Mouse (Mus musculus) kidney, embryonic 15.5 days (tissue): ENCODE results near the gene Gp1ba. TPM values are rescaled to one million over a fixed set of nuclear protein-coding genes. Genes with fewer than 3 reads are reported as not detected.

ENCODE experiments used
- ATAC-seq: fragments of 200-750 bp; cut with Nextera tagmentation; replicated peaks from 2 replicates; pipeline ENCODE4 v1.8.0; 2017; ENCODE audit warnings: moderate TSS enrichment; ENCODE audit not compliant: low FRiP score
- H3K27ac ChIP-seq: fragments of 300-500 bp; sonication (generic); 2 replicates; pipeline ENCODE4 v1.5.1; 2015; ENCODE audit warnings: mild to moderate bottlenecking, inconsistent platforms
- H3K27me3 ChIP-seq: fragments of 300-500 bp; sonication (generic); 2 replicates; pipeline ENCODE4 v1.6.1; 2015; ENCODE audit warnings: inconsistent platforms
- H3K36me3 ChIP-seq: fragments of 300-500 bp; sonication (generic); 2 replicates; pipeline ENCODE4 v1.6.1; 2015; ENCODE audit warnings: inconsistent platforms
- H3K4me1 ChIP-seq: fragments of 300-500 bp; sonication (generic); 2 replicates; pipeline ENCODE4 v1.6.1; 2015; ENCODE audit warnings: inconsistent platforms
- H3K4me2 ChIP-seq: fragments of 300-500 bp; sonication (generic); 2 replicates; pipeline ENCODE4 v1.6.1; 2015; ENCODE audit warnings: moderate library complexity, mild to moderate bottlenecking, inconsistent platforms
- H3K4me3 ChIP-seq: fragments of 300-500 bp; sonication (generic); replicated peaks from 2 replicates; pipeline ENCODE4 v1.5.1; 2015; ENCODE audit warnings: mild to moderate bottlenecking, inconsistent platforms
- H3K9ac ChIP-seq: fragments of 300-500 bp; sonication (generic); 2 replicates; pipeline ENCODE4 v1.6.1; 2015; ENCODE audit warnings: mild to moderate bottlenecking, inconsistent platforms
- H3K9me3 ChIP-seq: fragments of 300-500 bp; sonication (generic); replicated peaks from 2 replicates; pipeline ENCODE4 v1.6.1; 2016; ENCODE audit warnings: inconsistent platforms
- WGBS: fragments of 180-500 bp; shearing (Covaris S2); methylation state at CpG from one replicate; pipeline ENCODE4 v1.1.7; 2015; ENCODE audit warnings: mixed read lengths; 5-methylcytosine and 5-hydroxymethylcytosine counted together
- polyA plus RNA-seq: library from polyadenylated mRNA; unstranded; fragments of >200 nt; fragmentation: Nextera tagmentation; extraction: Ambion mirVana; gene quantifications from 2 replicates; pipeline ENCODE4 v1.2.1, GENCODE M21; 2015

Gp1ba gene
- polyA plus RNA-seq, 1 experiment from 2014 or later: 0.30 TPM

DNA sequence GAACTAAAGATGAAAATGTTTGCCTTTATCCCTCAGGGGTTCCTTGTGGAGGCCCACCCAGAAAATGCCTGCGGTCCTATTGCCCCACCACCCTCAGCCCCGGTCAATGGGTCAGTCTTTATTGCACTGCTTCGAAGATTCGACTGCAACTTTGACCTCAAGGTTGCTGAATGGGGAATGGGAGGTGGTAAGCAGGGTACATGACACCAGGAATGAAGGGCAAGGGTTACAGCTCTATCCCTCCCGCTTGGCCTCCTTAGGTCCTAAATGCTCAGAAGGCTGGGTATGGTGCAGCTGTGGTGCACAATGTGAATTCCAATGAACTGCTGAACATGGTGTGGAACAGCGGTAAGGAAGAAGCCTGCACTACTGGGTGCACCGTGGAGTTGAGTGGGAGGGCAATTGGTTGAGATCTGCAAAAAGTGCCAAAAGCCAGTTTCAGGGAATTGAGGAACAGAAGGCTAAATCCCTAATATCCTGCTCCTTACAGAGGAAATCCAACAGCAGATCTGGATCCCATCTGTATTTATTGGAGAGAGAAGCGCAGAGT lies 10.3 kb downstream of the Gp1ba start:
- H3K4me1 ChIP-seq: peaks cover 66% of the 10 kb centered on the region
- H3K4me3 ChIP-seq: peak overlapping the region; percentile 84
- H3K27me3 ChIP-seq: no peaks in the 10 kb centered on the region
- H3K9me3 ChIP-seq: no peaks in the 10 kb centered on the region
- peaks cover 67% of the 10 kb centered on the region for H3K36me3 ChIP-seq
- no peak overlapping the region for H3K27ac ChIP-seq
- peak overlapping the region; percentile 87; the same call in 1 of the 2 replicates for H3K9ac ChIP-seq
- peak overlapping the region; percentile 96 for H3K4me2 ChIP-seq
- 71% methylated on average over 8 of the region's 8 CpGs for WGBS
- ATAC-seq: no peak

DNA sequence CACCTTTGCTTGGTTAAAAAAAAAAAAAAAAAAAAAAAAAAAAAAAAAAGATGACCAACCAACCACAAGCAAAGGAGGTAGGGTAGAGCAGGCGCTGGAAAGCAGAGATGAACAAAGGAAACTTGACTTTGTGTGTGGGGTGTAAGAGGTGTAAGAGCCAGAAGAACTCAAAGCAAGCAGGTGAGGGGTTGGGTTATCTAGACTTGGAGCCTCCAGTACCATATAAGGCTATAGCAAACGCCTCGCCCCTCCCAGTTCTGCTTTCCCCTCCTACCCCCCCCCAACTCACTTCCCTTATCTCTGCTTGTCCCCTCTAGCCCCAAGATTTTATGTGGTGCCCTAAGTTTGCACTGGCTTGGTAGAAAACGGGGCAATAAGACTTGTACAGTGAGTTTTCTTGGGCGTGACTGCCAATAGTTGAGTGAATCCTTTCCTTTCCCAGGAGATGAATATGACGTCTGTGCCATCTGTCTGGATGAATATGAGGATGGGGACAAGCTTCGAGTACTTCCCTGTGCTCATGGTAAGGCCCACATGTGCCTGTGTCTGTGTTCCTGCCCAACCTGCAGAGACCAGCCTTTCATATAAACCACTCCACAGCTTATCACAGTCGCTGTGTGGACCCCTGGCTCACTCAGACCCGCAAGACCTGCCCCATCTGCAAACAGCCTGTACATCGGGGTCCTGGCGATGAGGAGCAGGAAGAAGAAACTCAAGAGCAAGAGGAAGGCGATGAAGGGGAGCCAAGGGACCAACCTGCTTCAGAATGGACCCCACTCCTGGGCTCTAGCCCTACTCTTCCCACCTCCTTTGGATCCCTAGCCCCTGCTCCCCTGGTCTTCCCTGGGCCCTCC lies 11.6 kb downstream of the Gp1ba start:
- H3K36me3 ChIP-seq: peaks cover 54% of the 10 kb centered on the region
- no peak for ATAC-seq
- H3K27me3 ChIP-seq: no peaks in the 10 kb centered on the region
- 71% methylated on average over 12 of the region's 12 CpGs for WGBS
- H3K9me3 ChIP-seq: no peaks in the 10 kb centered on the region
- peak overlapping the region; percentile 95; the same call in 1 of the 2 replicates for H3K4me2 ChIP-seq
- H3K4me3 ChIP-seq: peak overlapping the region; percentile 4; the same call in 1 of the 2 replicates
- peak overlapping the region; percentile 35; the same call in 1 of the 2 replicates for H3K27ac ChIP-seq
- no peak overlapping the region for H3K9ac ChIP-seq
- H3K4me1 ChIP-seq: peaks cover 65% of the 10 kb centered on the region

DNA sequence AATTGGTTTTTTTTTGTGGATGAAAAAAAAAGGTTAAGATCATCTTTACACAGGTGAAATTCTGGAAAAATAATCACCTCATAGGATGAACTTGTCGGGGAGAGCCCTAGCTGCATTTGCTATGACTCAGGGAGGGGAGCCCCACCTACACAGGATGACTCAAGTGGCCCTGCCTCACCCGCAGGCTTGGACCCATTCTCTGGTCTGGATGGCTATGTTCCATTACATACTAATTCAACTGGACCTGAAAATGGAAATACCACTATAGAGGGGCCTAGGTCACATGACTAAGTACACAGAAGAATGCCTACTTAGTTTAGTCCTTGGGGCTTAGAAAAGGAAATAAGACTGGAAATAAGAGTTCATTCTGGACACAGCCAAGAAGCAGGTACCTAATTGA lies 12.5 kb downstream of the Gp1ba start:
- Histone ChIP-seq H3K4me1 (peaks cover 65% of the 10 kb centered on the region), H3K9me3 (no peaks in the 10 kb centered on the region), H3K27me3 (no peaks in the 10 kb centered on the region), H3K4me3 (0 out of 2 replicates have a peak overlapping the region, but pooled peaks have one; percentile 2), H3K4me2 (peak overlapping the region; percentile 95), H3K36me3 (peaks cover 51% of the 10 kb centered on the region), H3K27ac (no peak overlapping the region), H3K9ac (no peak overlapping the region)
- 83% methylated on average over 2 of the region's 2 CpGs for WGBS
- no peak for ATAC-seq

DNA sequence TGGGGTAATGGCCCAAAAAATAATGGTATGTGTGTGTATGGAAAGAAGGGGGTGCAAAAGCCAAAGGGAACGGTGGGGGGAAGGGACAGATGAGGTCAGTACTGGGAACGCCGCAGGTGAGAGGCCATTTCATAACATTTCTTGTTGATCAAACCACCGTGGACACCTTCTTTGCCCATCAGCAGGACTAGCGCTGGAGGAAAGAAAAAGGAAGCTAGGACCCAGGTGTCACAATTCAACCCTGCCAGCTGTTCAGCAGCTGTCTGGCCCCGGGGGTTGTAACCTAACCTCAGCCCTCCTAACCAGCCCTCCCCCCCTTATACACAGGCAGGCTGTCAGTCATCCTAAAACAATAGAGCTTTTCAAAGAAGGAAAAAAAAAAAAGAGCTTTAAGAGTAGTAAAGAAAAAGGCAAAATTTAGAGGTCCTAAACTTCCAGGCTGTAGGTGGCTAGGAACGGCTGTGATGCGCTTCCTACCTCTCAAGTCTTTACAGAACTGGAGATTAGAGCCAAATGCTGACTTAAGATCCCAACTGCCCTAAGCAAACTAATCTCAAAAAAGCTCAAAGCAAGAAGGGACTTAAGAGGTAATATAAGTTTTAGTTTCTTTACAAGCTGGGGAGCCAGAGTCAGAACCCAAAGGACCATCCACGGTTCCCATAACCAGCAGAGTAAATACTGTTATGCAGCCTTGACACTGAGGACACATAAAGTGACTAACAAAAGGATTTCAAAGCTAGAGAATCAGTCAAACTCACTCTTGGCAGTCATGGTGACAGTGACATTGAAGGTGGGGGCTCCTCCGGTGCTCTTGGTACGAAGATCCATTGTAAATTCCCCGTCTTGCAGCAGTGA lies 13.3 kb downstream of the Gp1ba start:
- Histone ChIP-seq H3K27ac (peak overlapping the region; percentile 99), H3K4me1 (peaks cover 73% of the 10 kb centered on the region), H3K27me3 (no peaks in the 10 kb centered on the region), H3K4me2 (peak overlapping the region; percentile 95), H3K36me3 (peaks cover 51% of the 10 kb centered on the region), H3K4me3 (peak overlapping the region; percentile 100), H3K9ac (peak overlapping the region; percentile 99), H3K9me3 (no peaks in the 10 kb centered on the region)
- no peak for ATAC-seq
- WGBS: 47% methylated on average over 12 of the region's 12 CpGs

DNA sequence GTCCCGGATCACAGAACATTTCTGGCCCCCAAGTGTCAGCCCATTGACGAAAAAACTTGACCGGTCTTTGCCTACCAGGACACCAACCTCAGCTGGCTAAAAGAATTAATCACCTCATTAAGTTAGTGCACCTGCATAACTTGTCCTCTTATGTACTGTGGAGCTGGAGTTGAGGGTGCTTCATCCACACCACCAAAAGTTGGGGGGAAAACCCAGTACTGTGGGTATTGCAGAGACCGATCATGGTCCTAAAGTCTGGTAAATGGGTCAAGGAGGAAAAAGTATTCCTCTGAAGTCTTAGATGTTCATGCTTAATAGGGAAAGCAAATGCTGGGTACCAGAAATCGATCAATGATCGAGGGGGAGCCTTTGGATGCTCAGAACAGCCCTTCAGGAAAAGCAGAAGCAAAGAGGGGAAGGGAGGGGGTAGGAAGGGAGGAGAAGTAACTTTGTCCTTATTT lies 14.0 kb downstream of the Gp1ba start:
- H3K27ac ChIP-seq: peak overlapping the region; percentile 99
- no peaks in the 10 kb centered on the region for H3K9me3 ChIP-seq
- H3K4me2 ChIP-seq: peak overlapping the region; percentile 95
- H3K9ac ChIP-seq: peak overlapping the region; percentile 99
- WGBS: 33% methylated on average over 6 of the region's 6 CpGs
- peak overlapping the region; percentile 100 for H3K4me3 ChIP-seq
- no peaks in the 10 kb centered on the region for H3K27me3 ChIP-seq
- no peak for ATAC-seq
- peaks cover 76% of the 10 kb centered on the region for H3K4me1 ChIP-seq
- H3K36me3 ChIP-seq: peaks cover 51% of the 10 kb centered on the region

DNA sequence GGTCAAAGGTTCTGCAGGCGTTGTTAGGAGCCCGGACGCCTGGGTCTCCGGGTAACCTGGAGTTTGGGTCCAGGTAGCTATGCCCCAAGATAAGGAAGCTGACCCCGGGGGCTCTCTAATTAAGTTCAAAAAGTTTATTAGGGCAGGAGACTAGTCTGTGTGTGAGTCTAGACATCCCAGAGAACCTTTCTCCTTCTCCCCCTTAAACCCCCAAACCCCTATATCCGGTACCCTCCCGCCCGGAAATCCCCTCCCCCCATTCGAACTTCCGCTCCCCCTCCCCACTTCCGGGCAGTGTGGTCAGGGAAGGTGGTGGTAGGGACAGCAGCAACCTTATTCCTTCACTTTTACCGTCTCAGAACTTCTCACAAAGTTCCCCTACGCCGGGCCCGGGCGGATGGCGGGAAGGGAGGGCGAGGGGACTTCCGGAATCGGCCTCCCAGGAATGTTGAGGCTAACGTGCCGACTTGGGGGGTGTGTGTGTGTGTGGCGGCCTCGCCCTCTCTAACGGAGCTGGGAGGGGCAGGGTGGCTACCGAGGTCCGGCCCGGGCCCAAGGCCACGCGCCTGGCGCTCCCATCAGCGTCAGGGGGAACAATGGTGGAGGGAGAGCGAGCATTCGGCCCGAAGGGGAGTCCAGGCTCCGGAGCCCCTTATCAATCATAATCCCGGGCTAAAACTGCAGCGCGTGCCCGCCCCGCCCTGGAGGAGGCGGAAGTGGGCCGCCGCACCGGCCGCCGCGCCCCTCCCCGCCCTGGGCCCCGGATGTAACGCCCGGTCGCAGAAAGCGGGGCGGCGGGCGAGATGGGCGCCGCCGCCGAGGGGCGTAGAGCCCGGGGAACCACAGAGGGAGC lies 14.6 kb downstream of the Gp1ba start:
- ATAC-seq: peak; percentile 54
- Histone ChIP-seq H3K4me1 (peaks cover 76% of the 10 kb centered on the region), H3K27ac (peak overlapping the region; percentile 99), H3K4me2 (peak overlapping the region; percentile 95), H3K9ac (peak overlapping the region; percentile 99), H3K27me3 (no peaks in the 10 kb centered on the region), H3K4me3 (peak overlapping the region; percentile 100), H3K9me3 (no peaks in the 10 kb centered on the region), H3K36me3 (peaks cover 46% of the 10 kb centered on the region)
- under 1% methylated on average over 63 of the region's 63 CpGs for WGBS

DNA sequence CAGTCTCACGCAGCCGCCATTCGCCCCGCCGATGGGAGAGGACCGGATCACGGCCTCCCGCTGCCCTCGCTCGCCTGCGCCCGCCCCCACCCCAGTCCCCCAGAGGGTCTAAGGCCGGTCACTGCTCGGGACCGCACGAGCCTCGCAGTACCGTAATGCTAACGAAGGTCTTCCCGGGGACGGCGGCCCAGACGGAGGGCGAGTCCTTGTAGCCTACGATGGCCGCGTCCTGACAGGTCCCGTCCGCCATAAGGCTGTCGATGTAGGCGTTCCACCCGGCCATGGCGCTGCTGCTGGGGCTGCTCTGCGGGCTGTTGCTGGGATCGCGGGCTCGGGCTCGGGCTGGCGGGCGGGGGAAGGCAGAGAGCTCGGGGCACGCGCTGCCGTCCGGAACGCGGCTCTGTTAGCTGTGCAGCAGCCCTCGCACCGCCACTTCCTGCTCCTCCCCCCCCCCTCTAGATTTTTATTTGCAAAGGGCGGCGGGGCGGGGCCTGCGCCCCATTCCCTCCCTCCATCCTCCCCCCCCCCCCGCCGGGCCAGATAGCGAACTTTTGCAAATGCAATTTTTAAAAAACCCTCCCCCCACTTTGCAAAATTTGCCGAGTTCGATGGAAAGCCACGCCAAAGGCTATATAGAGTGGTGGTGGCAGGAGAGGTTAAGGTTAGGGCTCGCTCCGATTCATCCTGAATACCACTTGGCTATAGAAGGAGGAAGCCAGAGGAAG lies 15.4 kb downstream of the Gp1ba start, which contains the start of gene Pfn1:
Pfn1 (minus strand) TSS at position 447 of the 725 bp plus-strand sequence.
- Histone ChIP-seq H3K4me3 (peak within 1 kb of the TSS; percentile 100), H3K9me3 (no peaks in the 10 kb centered on the region), H3K9ac (peak within 1 kb of the TSS; percentile 99), H3K27me3 (no peaks in the 10 kb centered on the region), H3K36me3 (peaks cover 41% of the 10 kb centered on the region), H3K27ac (peak within 1 kb of the TSS; percentile 99), H3K4me1 (peaks cover 72% of the 10 kb centered on the region), H3K4me2 (peak within 1 kb of the TSS; percentile 95)
- peak; percentile 36 for ATAC-seq
- WGBS: under 1% methylated on average over 61 of the region's 61 CpGs

DNA sequence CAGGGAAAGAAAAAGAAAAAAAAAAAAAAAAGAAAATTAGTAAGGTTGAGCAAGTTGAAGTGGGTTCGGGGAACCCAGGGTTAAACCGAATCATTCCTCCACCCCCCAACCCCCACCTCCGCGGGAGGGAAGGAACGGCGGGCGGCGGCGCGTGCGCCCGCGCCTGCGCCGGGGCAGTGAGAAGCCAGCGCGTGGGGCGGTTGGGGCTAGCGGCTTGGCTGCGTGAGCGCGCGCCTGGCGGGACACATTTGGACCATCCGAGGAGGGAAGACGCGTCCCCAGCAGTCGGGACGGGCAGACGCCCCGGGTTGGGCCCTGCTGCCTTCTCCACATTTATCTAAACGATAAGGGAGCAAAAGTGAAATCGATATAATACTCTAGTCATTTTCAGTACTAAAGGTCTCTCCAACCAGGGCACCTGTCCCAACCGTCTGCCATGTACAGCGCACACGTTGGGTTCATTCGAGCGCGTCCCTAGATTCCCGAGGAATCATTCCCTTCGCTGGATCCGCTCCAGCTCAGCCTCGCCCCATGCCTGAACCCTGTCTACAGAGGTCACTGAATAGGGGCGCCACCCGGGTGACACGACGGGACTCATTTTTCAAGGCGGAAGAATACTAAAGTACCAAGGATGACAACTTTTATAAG lies 16.1 kb downstream of the Gp1ba start:
- WGBS: under 1% methylated on average over 48 of the region's 48 CpGs
- peaks cover 66% of the 10 kb centered on the region for H3K4me1 ChIP-seq

DNA sequence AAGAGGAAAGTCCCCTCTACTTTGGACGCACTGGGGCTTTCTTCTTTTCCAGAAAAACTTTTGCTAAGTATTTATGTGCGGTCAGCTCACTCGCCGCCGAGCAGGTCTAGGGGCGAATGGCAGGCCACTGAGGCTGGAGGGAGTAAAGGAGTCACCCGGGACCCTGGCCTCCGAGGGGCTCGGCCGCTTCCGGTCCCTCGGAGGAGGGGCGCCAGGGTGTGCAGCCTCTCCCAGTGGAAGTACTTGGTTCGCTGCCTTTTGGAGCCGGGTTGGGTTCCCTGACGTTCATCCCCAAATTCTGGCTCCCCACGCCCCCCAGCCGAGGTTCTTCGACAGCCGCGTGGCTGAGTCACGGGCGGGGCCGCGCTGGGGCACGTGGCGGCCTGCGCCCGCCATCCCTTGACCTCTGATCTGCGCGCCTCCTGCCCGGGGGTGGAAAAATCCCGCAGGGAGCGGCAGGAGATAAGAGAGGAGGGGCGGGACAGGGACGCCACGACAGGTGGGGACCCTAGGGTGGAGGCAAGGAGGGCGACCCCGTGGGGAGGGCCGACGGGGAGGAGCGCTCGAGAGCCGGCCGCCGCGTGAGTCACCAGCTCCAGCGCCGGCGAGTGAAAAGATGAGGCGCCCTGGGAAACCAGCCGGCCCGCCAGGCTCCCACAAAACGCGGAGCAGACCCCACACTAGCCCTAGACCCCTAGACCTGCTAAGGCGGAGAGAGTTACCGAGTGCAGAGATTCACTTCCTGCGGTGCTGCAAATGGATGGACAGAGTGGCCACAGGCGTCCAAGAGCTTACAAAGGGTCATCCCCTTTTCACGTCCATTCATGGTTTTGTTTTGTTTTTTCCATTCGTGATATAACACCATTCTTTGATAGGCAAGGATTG lies 16.9 kb downstream of the Gp1ba start:
- Histone ChIP-seq H3K9me3 (no peaks in the 10 kb centered on the region), H3K4me2 (peak overlapping the region; percentile 95), H3K4me3 (peak overlapping the region; percentile 100), H3K9ac (peak overlapping the region; percentile 99), H3K36me3 (peaks cover 37% of the 10 kb centered on the region), H3K27me3 (no peaks in the 10 kb centered on the region), H3K4me1 (peaks cover 59% of the 10 kb centered on the region), H3K27ac (peak overlapping the region; percentile 99)
- ATAC-seq: peak; percentile 30
- under 1% methylated on average over 61 of the region's 61 CpGs for WGBS

More for the DNA sequence above, 16.1 kb downstream of the Gp1ba start:
- peak; percentile 54; the same call in 1 of the 2 replicates for ATAC-seq
- Histone ChIP-seq H3K27ac (peak overlapping the region; percentile 99), H3K27me3 (no peaks in the 10 kb centered on the region), H3K4me2 (peak overlapping the region; percentile 95), H3K9ac (peak overlapping the region; percentile 99), H3K4me3 (peak overlapping the region; percentile 100), H3K9me3 (no peaks in the 10 kb centered on the region), H3K36me3 (peaks cover 37% of the 10 kb centered on the region)
